Mouse (Mus musculus) ovary, postnatal 36 days (tissue): Measurements from ENCODE around the gene Pard3.

Experiments
- DNase-seq: peaks from one replicate; pipeline ENCODE4 v3.0.0; 2022; ENCODE audit warnings: low spot score, mixed read lengths

Pard3 gene

DNA sequence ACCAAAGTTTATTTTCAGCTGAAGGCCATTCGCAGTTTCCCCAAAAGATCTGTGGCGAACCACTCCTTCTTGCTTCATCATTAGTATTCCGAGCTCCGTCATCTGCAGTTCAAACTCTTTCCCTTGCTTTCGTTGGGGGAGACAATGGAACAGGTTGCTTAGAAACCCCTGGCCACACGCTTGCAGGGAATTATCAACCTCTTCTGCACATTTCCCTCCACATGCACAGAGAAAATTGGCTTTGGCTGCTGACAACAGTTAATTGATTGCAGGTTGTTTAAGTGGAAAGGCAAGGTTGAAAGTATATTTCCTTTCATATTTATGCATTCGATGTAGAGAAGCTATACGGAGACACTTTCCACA, 166.5 kb downstream of the Pard3 start:
- no peak for DNase-seq

DNA sequence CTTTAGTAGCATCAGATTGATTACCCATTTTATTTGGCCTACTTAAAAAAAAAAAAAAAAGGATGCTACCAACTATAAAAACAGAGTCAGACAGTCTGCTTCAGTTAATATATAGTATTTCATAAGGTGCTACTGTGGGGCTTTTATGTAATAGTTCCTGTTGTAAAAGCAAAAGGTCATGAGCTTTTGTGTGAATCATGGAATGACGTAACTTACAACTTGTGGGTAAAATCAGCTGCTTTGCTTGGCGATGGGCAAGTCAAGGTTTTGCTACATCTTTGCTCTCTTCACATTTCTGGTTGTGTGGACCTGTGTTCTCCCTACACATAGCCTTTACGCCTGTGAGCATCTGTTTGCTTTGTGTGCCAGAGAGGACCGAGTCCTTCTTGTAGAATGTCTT, 179.7 kb downstream of the Pard3 start:
- DNase-seq: no peak

DNA sequence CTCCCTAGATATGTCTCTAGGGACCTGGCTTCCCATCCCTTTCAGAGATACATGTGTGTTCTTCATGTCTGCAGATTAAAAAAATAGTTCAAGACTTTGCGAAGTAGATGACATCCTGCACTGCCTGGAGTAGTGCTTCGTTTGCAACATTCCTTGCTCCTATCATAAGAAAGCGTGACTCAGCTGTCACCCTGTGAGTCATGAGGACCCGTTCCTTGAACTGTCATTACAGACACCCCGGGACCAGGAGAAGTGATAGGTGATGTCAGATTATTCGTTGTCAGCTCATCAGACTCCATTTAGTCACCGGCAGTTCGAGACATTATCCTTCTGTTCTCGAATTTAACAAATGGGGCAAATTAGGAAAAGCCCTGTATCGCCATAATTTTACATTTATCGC, 180.1 kb downstream of the Pard3 start:
- no peak for DNase-seq

DNA sequence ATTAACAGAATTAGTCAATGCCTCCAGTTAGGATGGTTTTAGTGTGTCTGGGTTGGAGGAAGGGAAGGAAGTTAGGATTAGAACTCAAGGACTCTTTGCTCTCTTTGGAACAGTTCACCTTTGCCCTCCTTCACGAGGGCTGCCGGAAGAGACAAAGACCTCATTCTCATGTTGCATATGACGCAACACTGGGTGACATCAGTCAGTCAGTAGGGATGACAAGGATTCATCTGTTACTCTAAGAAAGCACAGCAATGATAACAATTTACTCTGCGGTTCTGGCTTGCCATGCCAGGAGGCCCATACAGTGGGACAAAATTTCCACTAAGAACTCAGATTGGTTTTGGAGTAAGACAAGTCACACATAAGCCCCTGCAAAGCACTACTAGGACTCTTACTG, 187.1 kb downstream of the Pard3 start:
- DNase-seq: no peak

DNA sequence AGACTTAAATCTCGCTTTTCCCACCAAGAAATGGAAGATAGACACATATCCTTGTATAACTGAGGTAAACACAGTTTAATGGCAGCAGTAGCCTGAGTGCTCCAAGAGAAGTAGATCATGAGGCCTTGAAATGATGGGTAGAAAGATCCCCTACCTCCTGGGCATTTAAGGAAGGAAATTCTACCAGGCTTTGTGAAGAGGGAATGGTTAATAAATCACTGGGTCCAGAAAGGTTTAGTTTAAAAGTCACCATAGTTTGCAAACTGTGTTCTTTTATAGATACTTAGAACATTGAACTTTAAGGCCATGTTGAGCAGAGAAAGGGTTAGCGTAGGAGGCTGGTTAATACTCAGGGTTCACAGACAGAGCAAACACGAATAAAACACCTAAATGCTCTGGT, 187.8 kb downstream of the Pard3 start:
- DNase-seq: no peak

DNA sequence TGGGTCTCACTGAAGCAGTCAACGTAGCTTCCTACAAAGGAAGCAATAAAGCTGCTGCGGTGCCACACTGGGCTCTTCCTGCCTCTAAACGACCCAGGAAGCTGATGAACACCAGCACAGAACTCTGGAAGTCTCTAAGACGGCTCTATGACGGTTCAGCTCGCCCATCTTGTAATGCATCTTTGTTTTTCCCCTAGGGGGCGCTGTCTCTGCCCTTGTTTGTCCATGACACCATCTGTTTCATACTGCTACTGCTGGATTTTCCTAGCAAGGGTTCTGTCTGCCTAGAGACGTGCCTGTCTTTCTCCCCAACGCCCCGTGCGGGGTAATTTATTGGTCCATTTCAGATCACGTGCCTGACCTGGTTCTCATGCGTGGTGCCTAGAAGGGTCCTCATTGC, 188.3 kb downstream of the Pard3 start:
- DNase-seq: no peak

DNA sequence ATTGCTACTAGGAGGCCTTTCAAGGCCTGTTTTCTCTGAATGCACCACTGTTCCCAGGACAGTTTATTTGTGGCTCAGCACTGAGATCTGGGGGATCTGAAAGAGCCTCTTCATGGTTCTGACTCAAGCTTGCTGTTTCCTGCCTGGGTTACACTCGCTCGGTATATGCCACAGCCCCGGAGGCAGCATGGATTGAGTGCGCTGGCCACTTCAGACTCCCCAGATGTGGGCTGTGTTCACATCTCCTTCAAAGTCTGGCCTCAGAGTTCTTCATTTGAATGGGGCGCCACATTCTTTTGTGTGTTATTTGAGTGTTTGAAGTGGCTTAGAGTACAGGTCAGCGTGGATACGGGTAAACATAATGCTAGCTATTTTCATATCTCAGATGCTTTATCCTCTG, 190.9 kb downstream of the Pard3 start:
- no peak for DNase-seq

DNA sequence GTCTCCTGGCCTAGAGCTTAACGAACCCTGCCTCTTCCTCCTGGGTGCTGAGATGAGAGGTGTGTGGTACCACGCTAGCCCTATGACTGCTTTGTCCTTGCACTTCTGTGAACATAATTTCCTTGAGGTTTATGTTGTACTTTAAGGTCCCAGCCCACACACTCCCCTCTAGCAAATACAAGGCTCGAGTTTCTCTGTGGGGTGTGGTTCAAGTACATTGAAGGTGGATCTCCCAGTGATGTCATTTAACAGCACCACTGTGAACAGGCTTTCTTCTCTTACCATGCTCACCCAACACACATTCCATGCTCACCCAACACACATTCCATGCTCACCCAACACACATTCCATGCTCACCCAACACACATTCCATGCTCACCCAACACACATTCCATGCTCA, 193.4 kb downstream of the Pard3 start:
- DNase-seq: no peak

DNA sequence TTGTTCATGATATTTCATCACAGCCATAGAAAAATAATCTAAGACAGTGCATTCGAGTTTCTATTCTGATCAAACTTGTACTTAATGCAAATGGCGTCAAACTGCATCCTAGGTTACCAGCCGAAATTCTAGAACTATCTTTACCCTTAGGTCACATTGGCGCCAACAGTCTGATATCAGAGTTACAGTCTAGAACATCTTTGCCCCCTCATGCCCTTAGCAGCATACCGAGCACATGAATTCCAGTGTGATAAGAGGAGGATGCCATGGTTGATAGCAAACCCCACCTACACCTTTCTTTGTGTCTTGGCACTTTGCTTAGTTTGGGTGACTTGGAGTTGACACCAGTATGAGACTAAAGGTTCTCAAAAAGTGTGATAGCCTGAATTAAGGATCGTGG, 197.4 kb downstream of the Pard3 start:
- no peak for DNase-seq

DNA sequence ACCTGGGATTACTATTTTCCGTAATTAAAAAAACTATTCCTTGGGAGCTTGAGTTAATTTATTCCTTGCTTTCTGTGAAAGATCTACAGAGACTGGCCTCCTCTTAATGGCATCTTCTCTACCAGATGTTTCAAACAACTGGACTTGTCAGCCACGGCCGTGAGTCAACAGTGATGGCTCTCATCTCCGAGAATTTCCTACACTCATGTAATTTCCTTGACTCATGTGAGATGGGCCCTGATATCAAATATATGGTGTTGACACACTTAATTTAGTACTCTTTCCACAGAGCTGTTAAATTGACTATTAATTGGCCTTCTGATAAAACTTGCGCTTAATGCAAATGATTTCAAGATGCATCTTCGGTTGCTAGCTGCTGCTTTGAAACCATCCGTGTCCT, 198.3 kb downstream of the Pard3 start:
- DNase-seq: no peak

DNA sequence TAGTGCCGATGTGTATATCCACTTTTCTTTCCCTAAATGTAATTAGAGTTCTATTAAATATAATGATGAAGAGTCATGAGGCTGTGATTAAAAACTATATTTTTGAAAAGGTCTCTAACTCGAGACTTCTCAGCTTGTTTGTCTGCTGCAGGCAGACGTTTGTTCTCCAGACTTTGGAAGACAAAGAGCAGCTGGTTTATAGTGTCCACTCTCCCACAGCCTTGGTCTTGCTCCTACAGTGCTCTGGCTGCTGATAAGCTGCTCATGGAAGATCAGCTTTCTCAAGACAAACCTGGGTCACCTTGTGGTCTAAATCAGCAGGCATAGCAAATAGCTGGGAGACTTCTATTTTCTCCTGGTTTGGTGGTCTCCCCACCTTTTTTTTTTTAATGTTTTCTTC, 198.7 kb downstream of the Pard3 start:
- no peak for DNase-seq

DNA sequence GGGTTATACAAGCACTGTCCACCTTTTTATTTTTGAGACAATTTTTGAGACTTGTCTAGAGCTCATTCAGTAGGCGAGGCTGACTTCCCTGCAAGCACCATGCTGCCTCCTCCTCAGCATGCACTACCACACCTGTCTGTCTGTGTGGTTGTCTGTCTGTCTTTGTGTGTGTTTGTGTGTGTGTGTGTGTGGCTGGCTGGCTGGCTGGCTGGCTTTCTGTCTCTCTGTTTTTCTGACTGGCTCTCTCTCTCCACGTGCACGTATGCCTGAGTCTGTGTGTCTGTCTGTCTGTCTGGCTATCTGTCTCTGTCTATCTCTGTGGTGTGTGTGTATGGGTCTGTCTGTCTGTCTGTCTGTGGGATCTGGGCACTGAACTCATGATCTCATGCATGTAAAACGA, 199.2 kb downstream of the Pard3 start:
- DNase-seq: no peak

DNA sequence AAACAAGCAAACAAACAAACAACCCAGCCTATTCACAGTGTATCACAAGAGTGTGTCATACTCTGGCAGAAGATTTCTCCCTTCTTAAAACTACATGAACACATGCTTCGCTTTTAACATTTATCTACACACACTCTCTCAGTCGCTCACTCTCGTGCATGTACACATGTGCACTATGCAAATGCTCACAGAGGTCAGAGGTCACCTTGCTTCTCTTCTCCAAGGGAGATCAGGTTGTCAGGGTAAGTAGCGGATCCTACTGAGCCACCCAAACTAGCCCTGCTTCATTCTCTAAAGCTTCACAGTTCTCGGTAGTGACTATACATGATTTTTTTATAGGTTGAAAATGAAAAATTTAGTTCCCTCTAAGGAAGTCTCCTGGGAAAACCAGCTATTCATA, 199.8 kb downstream of the Pard3 start:
- DNase-seq: no peak

DNA sequence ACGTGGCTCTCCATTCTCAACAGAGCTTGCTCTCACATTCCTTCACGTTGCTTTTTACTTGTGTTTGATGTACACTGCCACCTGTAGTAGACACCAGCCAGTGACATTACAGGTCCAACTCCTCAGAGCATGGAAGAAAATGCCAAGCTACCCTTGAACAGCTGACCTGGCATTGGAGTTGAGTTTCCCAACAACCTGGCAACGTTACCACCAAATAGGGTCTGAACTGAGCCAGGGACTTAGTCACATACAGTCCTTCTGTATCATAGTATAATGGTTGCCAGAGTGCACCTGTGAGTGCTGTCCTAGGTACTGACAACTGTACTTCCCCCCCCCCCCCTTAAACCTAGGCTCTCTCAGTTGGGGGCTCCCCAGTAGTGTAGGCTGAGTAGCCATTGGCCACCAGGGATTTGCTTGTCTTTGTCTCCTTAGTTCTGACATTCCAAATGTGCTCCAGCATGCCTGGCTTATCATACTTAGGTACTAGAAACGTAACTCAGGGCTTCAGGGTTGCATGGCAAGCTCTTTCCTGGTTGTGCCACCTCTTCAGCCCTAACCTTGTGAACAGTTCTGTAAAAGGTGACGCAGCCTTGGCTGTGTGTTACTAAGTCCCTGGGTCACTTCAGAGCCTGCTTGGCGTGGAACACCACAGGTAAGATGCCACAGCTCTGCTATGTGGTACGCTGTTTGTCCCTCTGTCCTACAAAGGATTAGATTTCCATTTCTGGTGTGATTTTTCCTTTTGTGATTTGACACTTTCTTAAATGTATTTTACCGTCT, 201.2 kb downstream of the Pard3 start:
- no peak for DNase-seq

DNA sequence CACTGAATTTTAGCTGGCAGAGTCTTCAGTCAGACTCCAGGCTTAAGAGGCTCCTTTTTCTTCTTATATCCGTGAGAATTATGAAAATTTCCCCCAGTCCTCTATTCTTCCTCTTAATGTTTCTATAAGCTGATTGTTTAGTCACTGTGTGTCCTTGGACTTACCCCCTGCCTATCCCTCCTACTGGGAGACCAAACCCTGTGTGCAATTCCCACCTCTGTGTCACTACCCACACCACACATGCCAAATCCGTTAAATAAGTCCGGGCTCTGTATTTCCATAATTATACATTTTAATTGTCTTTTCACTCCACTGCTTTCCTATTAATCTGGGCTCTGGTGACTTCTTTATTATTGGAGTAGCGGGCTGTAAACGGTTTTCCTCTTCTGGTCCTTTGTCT, 203.1 kb downstream of the Pard3 start:
- no peak for DNase-seq

DNA sequence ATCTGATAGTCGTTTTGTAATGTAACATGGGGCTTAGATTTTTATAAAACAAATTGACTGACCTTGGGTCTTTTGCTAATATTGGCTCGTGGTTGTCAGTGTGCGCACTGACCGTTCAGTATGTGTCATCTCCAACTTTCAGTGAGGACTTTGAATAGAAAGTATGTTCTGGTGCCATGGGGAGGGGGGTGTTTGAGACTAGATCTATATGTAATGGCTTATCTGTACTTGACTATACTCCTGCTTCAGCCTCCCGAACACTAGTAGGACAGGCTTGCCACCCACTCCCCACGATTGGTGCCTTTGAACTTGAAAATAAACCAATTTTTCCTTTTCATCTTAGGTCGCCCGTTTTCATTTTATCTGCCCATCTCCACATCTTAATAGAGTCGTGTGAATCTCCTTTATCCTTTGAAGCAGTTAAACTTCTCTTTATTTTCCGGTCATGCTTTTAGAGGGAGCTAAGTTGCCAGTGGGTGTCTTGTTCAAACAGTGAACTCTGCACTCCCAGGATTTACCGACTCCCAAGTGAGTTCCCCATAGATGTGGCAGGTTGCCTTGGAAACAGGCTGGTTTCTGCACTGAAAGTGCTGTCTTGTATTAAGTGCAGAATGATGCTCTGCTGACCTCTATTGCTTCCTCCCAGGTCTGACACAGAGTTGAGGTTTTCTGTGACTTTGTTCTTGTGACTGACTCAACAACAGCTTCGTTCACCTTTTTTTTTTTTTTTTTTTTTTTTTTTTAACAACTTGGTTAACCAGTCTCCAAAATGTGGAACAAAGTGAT, 204.7 kb downstream of the Pard3 start:
- DNase-seq: no peak

DNA sequence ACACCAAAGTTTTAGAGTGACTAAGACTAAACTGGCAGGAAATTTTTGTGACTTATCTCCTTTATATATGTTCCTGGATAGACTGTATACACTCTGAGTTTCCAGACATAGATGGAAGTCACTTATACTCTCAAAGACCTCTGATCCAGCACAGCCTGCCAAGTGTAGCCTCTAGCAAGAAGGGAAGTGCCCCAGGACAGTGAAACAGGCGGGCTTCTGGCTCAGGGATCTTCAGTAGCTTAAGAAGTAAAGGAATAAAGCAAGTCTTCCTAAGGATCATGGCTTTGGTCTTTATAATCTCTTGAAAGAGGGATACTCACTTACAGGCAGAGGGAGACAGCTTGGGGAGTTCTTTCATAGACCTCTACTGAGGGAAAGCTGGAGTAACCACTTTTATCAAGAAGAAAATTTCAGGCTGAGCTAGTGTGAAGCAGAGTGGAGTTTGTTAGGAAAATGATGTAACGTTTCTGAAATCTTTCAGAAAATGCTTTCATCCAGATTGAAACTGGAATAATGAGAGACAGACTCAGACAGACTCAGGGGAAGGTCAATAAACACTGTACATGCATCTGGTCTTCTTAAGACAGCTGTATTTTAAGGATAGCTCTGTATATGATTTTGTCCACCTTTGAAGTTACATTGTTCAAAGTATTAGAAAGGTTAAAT, 205.5 kb downstream of the Pard3 start:
- no peak for DNase-seq

DNA sequence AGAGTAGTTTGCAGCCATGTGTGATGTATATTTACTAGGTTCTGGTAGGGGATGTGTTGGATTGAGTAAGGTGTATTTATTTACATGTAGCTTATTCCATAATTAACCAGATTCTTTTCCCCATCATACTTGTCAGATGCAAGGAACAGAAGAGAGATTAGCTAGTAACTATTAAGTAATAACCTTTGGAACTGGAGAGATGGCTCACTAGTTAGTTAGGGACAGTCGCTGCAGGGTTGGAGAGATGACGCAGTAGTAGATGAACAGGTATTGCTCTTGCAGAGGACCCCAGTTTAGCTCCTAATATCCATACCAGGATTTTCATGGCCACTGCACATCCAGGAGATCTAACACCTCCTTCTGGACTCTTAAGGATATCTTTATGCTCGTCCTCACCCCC, 207.5 kb downstream of the Pard3 start:
- no peak for DNase-seq

DNA sequence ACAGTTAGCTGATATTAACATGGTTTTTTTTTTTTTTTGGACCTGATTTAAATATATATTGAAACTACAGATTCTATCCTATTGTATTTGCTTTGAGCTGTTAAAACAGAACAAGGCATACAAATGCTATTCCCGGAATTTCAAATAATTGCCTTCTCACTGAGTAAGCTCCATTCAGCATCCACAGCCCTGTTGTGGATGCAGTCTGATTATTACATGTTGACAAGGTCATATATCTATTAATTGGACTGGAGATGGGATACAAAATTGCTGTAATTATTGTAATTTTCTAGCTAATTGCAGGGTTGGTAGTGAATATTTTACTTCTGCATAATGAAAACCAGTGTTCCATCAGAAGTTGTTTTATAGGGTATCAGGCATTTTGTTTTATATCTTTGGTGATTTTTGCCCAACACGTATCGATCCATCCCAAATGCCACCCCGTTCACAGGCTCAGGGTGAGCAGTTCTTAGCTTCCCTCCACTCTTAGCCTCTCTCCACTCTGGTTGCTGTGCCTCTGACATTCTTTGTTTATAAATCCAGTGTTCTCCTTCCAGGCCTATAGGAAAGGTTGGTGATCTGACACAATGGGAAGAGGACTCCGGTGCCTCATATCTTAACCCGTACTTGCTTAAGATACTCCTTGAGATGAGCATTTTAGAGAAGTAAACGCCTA, 216.7 kb downstream of the Pard3 start:
- no peak for DNase-seq

DNA sequence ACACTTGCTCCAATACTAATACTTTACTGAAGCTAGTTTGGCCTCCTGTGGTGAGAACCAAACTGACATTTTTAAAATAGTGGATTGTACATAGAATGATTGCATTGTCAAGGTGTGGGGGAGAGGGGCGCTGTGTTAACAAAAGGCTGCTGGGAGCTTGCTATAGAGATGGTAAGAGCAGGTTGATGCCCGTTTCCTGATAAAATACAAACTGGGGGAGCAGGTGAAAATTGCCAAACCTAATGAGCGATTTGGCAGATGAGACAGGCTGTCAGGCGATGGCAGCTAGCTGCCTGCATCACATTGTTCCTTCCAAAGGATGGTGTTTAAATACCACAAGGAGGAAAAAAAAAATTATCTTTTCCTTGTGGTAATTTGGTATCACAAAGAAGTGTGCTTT, 217.3 kb downstream of the Pard3 start:
- DNase-seq: no peak

DNA sequence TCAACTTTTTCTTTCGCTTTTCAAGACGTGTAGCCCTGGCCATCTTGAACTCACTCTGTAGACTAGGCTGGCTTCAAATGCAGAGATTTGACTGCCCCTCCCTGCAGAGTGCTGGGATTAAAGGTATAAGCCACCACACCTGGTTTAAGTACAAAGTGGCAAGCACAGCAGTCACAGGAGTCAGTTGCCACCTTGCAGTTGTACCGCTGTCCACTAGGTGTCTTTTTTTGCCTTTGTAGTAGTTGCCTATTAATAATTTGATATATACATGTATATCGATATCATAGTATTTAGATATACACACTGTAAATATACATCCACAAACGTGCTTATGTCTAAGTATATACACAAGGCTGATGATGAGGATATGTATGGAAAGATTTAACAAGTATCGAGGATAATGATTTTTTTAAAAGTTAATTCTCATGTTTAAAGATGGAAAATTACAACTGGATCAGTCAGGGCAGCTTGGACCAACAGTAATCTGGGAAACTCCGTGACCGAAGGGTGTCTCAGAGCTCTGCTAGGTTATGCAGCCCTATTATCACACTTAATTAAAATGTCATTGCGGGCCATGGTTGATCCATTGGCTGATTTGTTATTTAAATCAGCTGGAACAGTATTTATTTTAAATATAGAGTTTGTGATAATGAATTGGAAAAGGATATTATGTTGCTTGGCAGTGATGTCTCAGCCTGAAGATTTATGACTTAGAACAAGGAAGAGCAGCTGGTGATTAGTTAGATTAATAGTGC, 220.9 kb downstream of the Pard3 start:
- no peak for DNase-seq

DNA sequence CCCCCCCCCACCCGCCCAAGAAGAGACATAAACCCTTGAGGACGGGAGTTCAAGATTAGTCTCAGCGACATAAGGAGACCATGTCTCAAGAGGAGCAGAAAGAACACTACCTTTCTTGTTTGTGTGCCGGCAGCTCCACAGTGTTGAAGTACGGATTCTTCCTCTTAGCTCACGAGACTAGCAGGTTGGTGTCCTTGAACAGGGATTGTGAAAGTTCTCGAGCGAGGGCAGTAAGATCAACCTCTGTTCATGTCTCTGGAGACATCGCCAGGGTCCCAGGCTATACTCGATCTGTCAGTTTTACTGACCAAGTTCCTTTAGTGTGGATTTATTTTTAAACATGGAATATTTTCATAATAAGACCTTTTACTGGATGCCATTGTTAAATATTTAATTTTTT, 224.1 kb downstream of the Pard3 start:
- no peak for DNase-seq
